Mouse (Mus musculus) megakaryocyte progenitor cell, adult 5-6 weeks (primary cell): ENCODE measurements around the gene Ifnlr1. TPM values are rescaled to one million over a fixed set of nuclear protein-coding genes. Genes with fewer than 3 reads are reported as not detected.
"Not testable (repeated sequence)": the region's sequence is repeated elsewhere in the genome, so short reads cannot be mapped to it uniquely, and the experiment has no call there.

ENCODE experiments used
- ATAC-seq: replicated peaks from 2 replicates; pipeline ENCODE4 v1.8.0; 2016; ENCODE audit warnings: mild to moderate bottlenecking, moderate TSS enrichment, inconsistent platforms; ENCODE audit not compliant: poor library complexity
- total RNA-seq, 2 experiments: library from RNA; stranded (forward) in 1 of 2; stranded (reverse) in 1 of 2; fragments of 157-497, 149-512 nt in 1 of 2; fragments of 200-1000 nt in 1 of 2; gene quantifications; 2 replicates each; pipeline versions ENCODE4 v1.2.3 to v1.2.4; 2015 to 2017

Ifnlr1 gene
- total RNA-seq (2015): 0.68 and 1.6 TPM in 2 replicates
- total RNA-seq (2017): 0.30 and 0.46 TPM in 2 replicates

DNA sequence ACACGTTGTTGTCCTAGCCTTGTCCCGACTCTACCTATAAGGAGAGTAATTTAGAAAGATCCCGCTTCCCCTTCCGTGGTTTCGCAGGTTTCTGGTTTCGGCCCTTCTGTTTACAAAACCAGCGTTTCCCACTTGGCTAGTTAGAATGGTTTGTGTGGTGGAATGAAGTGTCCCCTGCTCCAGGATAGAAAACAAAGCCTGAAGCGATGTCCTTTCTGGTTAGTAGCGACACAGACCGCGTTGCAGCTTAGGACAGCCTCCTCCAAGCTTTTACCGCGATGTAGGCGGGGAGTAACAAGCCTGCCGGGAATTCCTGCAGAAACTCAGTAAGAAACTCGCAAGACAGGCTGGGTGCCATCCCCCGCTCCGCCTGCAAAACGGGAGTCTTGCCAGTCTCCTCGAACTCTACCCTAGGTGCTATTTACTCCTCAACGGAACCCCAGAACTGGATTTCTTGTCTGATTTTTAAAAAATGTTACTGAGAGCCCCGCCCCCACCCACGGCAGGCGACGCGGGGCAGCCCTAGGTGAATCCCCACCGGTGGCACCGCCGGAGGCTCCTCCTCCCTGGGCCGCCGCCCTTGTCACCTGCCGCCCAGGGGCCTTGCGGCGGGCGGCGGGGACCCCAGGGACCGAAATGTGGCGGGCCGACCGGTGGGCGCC is at the start of gene Ifnlr1:
Ifnlr1 (plus strand) TSS at position 382 of the 662 bp plus-strand sequence.
- ATAC-seq: no peak

GRCm38 (mm10) chr4:135641302-135642079 is 44.6 kb upstream of the Ifnlr1 start:
- ATAC-seq: not testable (repeated sequence)

DNA sequence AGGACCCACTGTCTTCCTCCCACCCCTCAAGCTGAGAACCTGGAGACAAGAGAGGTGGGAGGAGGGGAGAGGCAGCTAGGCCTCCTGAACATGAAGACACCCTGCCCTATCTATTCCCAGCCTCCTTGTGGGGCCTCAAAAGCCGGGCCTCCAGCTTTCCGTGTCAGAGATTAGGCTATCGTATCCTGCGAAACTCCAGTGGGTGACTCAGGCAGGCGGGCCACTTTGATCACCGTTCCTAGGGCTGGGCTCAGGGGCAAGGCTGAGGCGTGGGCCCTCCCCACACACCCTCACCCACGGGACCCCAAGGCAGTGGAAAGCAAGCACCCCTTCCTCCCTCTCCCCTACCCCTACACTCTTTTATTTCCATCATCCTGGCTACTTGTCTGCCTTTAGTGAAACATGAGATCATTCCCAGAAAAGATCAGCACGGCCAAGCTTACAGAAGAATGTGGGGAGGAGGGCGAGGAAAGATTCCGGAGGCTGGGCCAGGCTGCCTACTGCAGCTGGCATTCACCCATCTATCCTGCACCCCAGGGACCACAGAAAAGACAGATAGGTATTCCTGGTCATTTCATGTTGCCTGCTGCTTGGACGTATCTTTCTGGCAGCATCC is 41.0 kb upstream of the Ifnlr1 start:
- no peak for ATAC-seq

DNA sequence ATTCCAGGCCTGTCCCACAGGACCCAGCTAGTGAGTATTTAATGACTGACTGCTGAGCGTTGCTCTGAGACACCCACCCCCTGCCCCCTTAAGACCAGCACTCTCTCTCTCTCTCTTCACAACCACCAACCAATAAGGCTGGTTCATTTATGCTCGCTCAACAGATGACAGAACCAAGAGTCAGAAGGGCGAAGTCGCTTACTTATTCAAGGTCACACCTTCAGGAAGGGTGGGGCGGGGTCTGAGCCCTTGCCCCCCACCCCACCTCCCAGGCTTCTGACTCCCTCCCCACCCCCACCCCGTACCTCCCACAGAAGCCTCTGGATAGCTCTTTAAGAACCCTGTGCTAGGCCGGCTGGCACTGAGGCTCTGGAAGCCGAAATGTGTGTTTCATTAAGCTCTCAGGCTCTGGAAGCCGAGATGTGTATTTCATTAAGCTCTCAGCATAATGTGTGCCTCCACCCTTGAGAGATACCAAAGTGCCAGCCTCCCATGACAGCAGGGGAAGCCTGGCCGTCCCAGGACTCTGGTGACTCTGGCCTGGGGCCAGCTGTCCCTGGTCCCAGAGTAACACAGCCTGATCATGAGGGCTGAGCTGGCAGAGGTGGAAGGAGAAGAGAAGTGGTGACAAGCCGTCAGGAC is 33.0 kb upstream of the Ifnlr1 start:
- no peak for ATAC-seq

DNA sequence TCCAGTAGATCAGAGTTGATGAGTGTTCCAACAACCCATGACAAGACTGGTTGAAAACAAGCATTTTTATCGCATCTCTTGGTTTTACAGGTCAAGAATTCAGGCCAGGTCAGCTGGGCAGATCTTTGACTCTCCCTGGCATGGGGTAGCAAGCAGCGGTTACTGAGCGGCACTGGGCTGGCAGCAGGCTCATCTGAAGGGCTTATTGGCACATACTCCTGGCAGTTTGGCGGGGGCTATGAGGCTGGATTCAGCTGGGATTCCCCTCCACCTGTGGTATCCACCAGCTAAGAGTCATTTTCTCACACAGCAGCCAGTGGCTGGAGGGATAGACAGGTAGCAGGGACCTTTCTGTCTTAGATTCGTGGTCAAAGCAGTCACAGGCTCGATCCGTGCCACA is 32.1 kb upstream of the Ifnlr1 start:
- ATAC-seq: no peak

DNA sequence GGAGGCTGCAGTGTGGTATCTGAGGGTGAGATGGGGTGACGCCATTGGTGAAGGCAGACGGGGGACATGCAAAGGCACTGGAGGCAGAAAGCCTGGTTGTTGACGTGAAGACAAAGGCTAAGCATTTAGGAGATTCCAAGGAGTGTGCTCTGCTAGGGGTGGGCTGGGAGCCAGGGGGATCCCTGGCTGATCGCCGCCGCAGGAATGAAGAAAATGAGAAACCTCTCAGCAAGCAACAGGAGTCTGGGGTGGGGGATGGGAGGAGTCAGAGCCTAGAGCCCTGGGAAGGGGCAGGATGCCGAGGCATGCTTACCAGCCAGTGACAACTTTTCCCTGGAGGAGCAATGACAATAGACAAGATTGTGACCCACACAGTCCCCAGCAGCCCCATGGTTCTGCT is 30.6 kb upstream of the Ifnlr1 start:
- ATAC-seq: no peak

DNA sequence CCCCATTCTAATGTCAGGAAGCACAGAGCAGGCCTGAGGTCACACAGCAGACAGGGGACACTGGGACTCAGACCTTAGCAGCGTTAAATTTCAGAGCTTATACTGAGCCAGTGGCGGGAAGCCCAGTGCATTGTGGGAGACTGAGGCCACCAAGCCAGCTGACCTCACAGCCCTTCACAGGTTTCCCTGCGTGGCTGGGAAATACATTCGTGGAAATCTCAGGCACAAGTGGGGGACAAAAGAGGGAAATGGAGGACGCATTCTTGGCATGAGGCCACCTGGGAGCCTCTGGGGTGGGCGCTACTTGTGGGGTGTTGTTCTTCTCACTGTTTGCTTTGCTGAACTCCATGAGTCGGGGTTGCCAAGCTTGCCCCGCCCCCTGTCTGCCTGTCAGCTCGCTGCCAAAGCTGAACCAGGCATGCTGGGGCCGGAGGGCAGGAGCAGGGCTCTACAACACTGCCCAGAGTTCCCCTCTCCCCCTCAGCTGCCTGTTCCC is 29.9 kb upstream of the Ifnlr1 start:
- no peak for ATAC-seq

- peak; percentile 43 for ATAC-seq
Measured at GRCm38 (mm10) chr4:135658484-135658883, 27.6 kb upstream of the Ifnlr1 start.

DNA sequence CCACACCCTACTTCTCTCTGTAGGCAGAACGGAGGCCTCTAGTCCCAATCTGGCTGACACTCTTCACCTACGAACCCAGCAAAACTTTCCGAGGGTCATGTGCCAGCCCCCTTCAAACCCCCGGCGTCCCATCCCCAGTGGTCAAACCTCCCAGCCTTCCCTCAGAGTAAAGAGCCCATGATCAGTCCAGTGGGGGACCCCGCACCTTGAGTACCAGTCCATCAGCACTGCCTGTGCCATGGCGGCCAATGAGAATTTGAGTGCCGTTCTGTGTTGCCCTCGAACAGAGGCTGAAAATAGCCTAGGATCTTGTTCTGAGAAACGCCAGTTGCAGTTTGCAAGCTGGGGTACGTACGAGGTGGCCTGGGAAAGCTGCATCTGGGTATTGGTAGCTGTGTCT is 27.2 kb upstream of the Ifnlr1 start:
- no peak for ATAC-seq

GRCm38 (mm10) chr4:135661082-135661809 is 24.8 kb upstream of the Ifnlr1 start:
- ATAC-seq: peak; percentile 40; the same call in 1 of the 2 replicates

DNA sequence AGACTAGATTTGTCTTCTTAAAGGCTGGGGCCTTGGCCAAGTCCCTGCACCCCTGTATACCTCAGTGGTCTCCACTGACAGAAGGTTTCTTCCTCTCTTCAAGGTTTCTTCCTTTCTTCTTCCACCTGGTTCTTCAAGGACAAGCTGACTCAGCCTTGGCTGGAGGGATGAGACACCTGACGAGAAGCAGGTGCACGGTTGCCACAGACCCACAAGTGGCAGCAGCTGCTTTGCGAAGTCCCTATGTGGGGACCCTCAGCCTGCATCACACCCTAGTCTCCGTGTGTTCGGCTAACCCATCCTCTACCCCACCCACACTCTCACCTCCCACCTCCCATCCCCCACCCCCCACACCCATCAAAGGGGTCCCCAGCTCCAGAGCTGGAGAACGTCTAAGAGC is 24.1 kb upstream of the Ifnlr1 start:
- ATAC-seq: no peak

DNA sequence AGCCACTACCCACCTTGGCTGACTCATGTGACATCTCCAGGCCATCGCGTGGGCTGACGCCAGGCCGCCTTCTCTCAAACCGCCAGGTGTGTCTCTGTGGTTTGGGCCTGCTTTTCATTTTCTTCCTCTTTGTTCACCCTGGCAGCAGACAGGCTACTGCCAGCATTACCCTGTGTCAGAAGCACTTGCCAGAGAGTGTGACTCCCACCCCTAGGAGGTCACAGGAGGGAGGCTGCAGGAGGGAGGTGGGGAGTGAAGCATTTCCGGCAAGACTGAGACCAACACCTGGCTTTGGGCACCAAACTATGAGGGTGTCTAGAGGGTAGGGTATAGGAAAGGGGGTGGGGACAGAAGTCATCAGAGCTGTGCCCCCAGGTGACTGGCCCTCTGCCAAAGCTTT is 21.4 kb upstream of the Ifnlr1 start:
- ATAC-seq: no peak

- ATAC-seq: peak; percentile 74
Measured at GRCm38 (mm10) chr4:135666192-135666975, 19.7 kb upstream of the Ifnlr1 start.

GRCm38 (mm10) chr4:135667266-135667844 is 18.7 kb upstream of the Ifnlr1 start:
- peak; percentile 76 for ATAC-seq

DNA sequence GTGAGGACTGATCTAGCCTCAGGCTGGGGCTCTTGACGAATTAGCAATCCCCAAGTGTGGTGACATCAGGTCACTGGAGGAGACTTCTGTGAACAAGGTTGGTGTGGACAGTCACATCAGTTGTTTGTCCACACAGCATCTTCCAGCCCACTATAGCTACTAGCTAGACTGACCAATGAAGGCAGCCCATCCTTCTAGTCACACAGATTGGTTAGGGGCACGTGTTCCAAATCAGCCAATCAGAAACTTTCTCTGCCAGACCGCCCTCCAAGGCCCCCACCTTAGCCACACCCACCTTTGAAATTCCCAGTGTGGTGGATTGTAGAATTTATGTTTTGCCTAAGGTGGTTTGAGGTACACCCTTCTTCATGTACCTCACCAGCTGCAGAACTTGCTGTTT is 12.6 kb upstream of the Ifnlr1 start:
- no peak for ATAC-seq

GRCm38 (mm10) chr4:135674993-135675392 is 11.1 kb upstream of the Ifnlr1 start:
- no peak for ATAC-seq

- ATAC-seq: no peak
Measured at GRCm38 (mm10) chr4:135676476-135676875, 9.6 kb upstream of the Ifnlr1 start.

DNA sequence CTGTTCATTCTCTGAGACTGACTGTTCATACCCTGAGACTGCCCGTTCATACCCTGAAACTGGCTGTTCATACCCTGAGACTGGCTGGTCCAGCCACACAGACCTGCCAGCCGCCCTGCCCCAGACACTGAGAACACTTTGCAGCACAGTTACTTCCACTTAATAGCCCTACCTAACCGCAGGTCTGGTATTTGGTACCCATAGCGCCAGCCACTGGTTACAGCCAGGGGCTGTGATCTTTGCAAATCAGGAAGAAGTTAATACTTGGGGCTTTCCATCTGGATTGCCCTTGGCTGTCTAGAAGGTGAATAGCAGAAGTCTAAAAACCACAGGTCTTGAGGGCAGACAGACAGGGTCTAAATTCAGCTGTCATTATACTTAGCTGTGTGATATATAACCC is 6.8 kb upstream of the Ifnlr1 start:
- peak; percentile 78 for ATAC-seq

- no peak for ATAC-seq
Measured at GRCm38 (mm10) chr4:135681789-135682188, 4.3 kb upstream of the Ifnlr1 start.
